Mouse (Mus musculus): ENCODE measurements around the gene Spata17. TPM values are rescaled to one million over a fixed set of nuclear protein-coding genes. Genes with fewer than 3 reads are reported as not detected.

Spata17 gene
- polyA plus RNA-seq, 1 experiment from 2014 or later: 3.9 TPM

DNA sequence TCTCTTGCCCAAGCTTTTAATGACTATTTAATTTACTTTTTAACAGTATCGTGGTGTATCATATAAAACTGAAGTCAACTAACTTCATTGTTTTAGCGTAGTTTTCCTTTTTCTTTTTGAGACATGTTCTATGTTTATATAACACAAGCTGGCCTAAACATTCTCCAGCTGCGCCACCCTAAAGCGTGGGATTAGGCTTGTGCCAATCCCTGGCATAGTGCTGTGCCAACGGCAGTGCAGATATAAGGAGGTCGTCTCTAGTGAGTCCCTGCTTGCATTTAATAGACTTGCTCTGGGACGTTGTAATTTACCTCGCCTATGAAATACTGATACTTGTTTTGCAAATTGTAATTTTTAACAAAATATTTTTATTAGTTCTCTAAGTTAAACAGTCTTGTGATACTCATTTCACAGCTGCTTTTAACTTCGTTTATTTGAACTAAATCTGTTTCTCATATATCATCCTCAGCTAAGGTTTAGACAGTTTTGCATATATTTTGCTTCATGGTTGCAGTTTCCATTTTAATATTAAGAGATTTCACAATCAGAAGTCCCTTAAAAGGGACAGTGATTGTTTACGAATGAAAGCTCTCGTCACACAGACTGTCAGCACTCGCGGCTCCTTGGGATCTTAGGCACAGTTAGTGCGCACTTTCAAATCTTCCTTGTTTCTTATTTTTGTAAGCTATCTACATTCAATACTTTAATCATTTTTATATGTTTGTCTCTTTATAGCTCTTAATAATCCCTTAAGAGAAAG, 17.1 kb upstream of the Spata17 start:
- H3K4me1 ChIP-seq: no peaks in the 10 kb centered on the region
- no peaks in the 10 kb centered on the region for H3K27me3 ChIP-seq
- no peak for ATAC-seq (ENCODE audit: insufficient number of reproducible peaks, low FRiP score, low TSS enrichment, low read depth)
- no peaks in the 10 kb centered on the region for H3K9me3 ChIP-seq (replicated peaks)
- 80% methylated on average over 14 of the region's 14 CpGs for WGBS
- H3K27ac ChIP-seq (replicated peaks): no peak overlapping the region
- peaks cover 11% of the 10 kb centered on the region for H3K36me3 ChIP-seq
- H3K4me2 ChIP-seq (replicated peaks): no peak overlapping the region
- H3K9ac ChIP-seq: no peak overlapping the region
- H3K4me3 ChIP-seq (replicated peaks): no peak overlapping the region

DNA sequence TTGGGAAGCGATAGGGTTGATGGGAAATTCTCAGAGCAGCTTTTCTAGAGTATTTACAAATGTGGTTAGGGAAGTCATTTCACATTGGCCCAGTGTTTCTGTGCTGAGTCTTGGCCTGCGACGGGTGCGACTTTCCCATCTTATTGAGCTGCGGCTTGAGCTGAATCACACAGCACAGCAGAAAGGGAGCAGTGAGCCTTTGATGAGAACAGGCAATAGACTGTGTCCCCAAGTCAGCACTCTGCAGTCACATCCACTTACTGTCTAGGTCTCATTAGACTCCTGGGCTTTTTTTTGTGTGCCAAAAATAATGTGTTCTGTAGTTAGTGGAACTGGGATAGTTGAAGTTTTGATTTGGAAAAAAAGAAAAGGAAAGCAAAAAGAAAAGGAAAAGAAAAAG, 15.0 kb upstream of the Spata17 start:
- 93% methylated on average over 5 of the region's 5 CpGs for WGBS
- no peaks in the 10 kb centered on the region for H3K9me3 ChIP-seq (replicated peaks)
- H3K4me1 ChIP-seq: 0 out of 2 replicates have a peak, but pooled peaks cover 4% of the 10 kb centered on the region
- H3K27ac ChIP-seq (replicated peaks): no peak overlapping the region
- H3K9ac ChIP-seq: no peak overlapping the region
- no peak for ATAC-seq (ENCODE audit: insufficient number of reproducible peaks, low FRiP score, low TSS enrichment, low read depth)
- no peak overlapping the region for H3K4me3 ChIP-seq (replicated peaks)
- H3K36me3 ChIP-seq: peaks cover 20% of the 10 kb centered on the region
- H3K4me2 ChIP-seq (replicated peaks): no peak overlapping the region
- no peaks in the 10 kb centered on the region for H3K27me3 ChIP-seq

DNA sequence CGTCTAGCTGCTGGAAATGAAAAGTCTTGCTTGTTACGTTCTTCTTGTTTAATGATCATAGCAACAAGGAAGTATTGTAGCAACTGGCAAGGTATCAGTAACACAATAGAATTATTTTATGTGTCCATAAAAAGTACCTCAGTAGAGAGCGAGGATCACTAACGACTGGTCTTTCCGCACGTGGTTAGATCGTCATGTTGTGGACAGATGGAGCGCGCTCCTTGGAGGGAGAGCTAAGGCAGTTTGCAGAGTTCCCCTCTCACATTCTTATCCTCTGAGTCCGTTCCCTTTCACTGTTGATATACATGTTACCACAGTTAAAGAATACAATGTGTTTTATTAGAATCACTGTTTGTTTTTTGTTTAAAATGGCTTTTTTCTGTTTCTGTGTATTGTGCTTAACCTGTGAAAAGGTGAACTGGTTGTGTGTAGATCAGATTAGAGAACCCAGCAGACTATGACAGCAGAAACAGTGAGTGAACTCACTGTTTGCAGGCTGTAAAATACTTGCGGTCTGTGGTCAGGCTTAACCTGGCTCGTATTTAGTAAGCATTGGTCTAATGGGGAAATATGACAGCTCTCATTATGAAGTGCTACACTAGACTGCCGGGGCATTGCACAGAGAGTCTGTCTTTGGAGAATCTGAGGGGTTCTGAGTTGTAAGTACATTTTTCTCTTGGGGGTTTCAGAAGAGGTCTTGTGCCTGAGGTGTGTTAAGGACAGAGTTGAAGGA, 13.3 kb upstream of the Spata17 start:
- Histone ChIP-seq H3K4me1 (0 out of 2 replicates have a peak, but pooled peaks cover 4% of the 10 kb centered on the region), H3K4me2 (replicated peaks) (no peak overlapping the region), H3K27ac (replicated peaks) (no peak overlapping the region), H3K36me3 (peaks cover 21% of the 10 kb centered on the region), H3K4me3 (replicated peaks) (no peak overlapping the region), H3K27me3 (no peaks in the 10 kb centered on the region), H3K9ac (no peak overlapping the region), H3K9me3 (replicated peaks) (no peaks in the 10 kb centered on the region)
- 78% methylated on average over 13 of the region's 13 CpGs for WGBS
- ATAC-seq (ENCODE audit: insufficient number of reproducible peaks, low FRiP score, low TSS enrichment, low read depth): no peak

DNA sequence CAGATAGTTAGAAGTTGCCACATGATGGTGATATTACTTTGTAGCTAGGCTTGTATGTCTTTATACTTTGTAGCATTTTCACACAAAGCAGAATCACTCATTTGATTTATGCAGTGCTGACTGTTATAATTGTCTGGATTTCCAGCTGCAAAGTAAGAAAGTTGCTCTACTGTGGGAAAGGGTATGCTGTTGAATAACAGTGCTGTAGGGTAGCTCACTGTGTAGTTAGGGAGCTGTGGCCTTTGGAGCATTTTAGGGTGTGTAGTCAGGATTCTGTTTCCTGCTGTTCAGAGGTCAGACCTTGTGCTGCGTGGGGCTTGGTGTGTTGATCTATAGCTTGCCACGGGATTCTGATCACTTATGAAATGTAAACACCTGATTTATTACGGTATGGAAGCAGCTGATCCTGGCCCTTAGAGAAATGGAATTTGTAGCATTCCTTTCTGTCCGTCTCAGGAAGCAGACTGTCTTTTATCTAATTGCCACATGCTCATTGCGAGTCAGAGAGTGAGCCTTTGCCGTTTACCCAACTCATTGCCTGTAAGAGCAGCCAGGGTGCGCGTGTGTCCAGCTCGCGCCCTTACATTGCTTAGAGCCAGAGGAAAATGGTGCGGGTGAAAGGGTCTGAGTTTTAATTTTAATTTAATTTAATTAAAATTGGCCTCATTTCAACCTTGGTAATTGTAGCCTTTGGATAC, 11.2 kb upstream of the Spata17 start:
- WGBS: 63% methylated on average over 11 of the region's 11 CpGs
- H3K36me3 ChIP-seq: peaks cover 14% of the 10 kb centered on the region; the same call in 1 of the 2 replicates
- H3K9me3 ChIP-seq (replicated peaks): no peaks in the 10 kb centered on the region
- H3K27ac ChIP-seq (replicated peaks): no peak overlapping the region
- H3K4me1 ChIP-seq: 0 out of 2 replicates have a peak, but pooled peaks cover 4% of the 10 kb centered on the region
- no peak overlapping the region for H3K9ac ChIP-seq
- no peak overlapping the region for H3K4me3 ChIP-seq (replicated peaks)
- no peak for ATAC-seq (ENCODE audit: insufficient number of reproducible peaks, low FRiP score, low TSS enrichment, low read depth)
- no peak overlapping the region for H3K4me2 ChIP-seq (replicated peaks)
- no peaks in the 10 kb centered on the region for H3K27me3 ChIP-seq

DNA sequence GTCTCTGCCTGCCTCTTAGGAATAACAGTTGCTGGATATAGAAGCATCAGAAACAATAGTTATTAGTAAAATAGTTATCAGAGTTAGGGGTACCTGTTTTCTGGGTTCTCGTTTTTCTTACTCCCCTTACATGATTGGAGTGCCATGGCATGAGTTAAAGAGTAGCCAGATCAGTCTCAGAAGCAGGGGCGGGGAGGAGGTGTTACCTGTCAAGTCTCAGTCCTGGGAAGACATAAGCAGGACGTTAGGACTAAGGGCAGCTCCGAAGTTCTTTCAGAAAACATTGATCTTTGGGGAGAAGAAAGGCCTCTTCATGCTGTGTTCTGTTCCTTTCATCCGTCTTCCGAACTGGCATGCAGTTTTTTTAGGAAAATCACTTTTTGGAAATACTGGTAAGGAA, 5.5 kb upstream of the Spata17 start:
- H3K9ac ChIP-seq: no peak overlapping the region
- H3K27ac ChIP-seq (replicated peaks): no peak overlapping the region
- H3K27me3 ChIP-seq: no peaks in the 10 kb centered on the region
- H3K4me3 ChIP-seq (replicated peaks): no peak overlapping the region
- no peaks in the 10 kb centered on the region for H3K9me3 ChIP-seq (replicated peaks)
- 82% methylated on average over 6 of the region's 6 CpGs for WGBS
- peaks cover 7% of the 10 kb centered on the region; the same call in 1 of the 2 replicates for H3K36me3 ChIP-seq
- ATAC-seq (ENCODE audit: insufficient number of reproducible peaks, low FRiP score, low TSS enrichment, low read depth): no peak
- peaks cover 3% of the 10 kb centered on the region; the same call in 1 of the 2 replicates for H3K4me1 ChIP-seq
- no peak overlapping the region for H3K4me2 ChIP-seq (replicated peaks)

DNA sequence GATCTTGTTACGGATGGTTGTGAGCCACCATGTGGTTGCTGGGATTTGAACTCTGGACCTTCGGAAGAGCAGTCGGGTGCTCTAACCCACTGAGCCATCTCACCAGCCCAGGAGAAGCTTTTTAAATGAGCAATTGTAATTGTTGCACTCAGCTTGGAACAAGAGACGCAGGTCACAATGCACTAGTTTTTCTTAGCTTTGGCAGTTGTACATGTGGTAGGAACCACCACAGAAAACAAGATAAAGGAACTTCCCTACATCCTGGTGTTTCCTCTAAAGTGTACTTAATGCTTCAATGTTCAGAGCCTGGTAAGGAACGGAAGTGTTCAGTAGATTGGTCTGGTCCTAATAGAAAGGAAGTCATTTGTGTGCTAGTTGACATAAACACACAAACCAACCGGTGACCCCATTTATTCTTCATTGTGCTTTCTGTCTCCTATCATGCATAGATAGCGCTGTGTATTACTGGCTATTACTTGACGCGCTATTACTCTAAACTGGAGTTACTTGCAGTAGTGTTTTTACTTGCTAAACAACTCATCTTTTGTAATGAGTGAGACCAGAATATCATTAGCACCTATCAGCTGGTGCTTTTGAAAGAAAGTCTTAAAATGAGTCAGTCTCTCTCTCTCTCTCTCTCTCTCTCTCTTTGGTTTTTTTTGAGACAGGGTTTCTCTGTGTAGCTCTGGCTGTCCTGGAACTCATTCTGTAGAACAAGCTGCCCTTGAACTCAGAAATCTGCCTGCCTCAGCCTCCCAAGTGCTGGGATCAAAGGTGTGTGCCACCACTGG, 1.6 kb upstream of the Spata17 start:
- H3K36me3 ChIP-seq: no peaks in the 10 kb centered on the region
- H3K27ac ChIP-seq (replicated peaks): no peak overlapping the region
- H3K4me3 ChIP-seq (replicated peaks): no peak overlapping the region
- H3K9me3 ChIP-seq (replicated peaks): no peaks in the 10 kb centered on the region
- no peaks in the 10 kb centered on the region for H3K27me3 ChIP-seq
- 89% methylated on average over 9 of the region's 9 CpGs for WGBS
- no peak overlapping the region for H3K9ac ChIP-seq
- peaks cover 3% of the 10 kb centered on the region; the same call in 1 of the 2 replicates for H3K4me1 ChIP-seq
- ATAC-seq (ENCODE audit: insufficient number of reproducible peaks, low FRiP score, low TSS enrichment, low read depth): no peak
- no peak overlapping the region for H3K4me2 ChIP-seq (replicated peaks)

DNA sequence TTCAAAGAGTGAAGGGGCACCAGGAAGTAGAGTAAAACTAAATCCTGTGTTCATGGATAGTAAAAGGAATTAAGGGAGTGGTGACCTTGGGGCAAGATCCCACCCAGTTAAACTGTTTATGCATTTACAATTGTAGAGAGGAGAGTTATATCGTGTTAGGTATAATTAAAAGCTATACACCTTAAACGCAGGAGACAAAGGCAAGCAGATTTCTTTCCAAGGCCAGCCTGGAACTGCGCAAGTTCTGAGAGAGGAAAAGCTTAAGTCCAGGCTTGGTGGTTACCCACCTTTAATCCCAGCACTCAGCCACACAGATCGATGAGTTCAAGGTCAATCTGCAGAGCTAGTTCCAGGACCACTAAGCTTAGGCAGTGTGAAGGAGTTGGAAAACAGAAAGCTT, 4.5 kb downstream of the Spata17 start:
- Histone ChIP-seq H3K4me2 (replicated peaks) (no peak overlapping the region), H3K9me3 (replicated peaks) (no peaks in the 10 kb centered on the region), H3K36me3 (no peaks in the 10 kb centered on the region), H3K9ac (no peak overlapping the region), H3K4me3 (replicated peaks) (no peak overlapping the region), H3K4me1 (no peaks in the 10 kb centered on the region), H3K27me3 (no peaks in the 10 kb centered on the region), H3K27ac (replicated peaks) (no peak overlapping the region)
- no peak for ATAC-seq (ENCODE audit: insufficient number of reproducible peaks, low FRiP score, low TSS enrichment, low read depth)
- WGBS: 75% methylated on average over 4 of the region's 4 CpGs

DNA sequence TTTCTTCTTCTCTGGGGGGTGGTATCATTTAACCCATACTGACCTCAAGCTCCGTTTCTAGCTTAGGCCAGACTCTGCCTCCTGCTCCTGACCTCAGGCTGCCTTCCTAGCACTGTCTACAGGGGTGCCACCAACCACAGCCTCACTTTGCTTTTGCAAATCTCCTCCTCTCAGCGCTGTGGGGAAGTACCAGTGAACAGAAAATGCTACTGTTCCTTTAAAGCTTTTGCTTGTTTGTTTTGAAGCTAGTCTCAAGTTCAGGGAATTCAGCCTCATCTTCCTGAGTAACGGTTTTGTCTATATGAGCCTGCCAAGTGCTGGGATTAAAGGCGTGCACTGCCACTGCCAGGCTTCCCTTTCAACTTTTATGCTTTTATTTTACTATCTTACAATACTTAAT, 5.8 kb downstream of the Spata17 start:
- Histone ChIP-seq H3K9ac (no peak overlapping the region), H3K36me3 (no peaks in the 10 kb centered on the region), H3K4me1 (no peaks in the 10 kb centered on the region), H3K9me3 (replicated peaks) (no peaks in the 10 kb centered on the region), H3K4me3 (replicated peaks) (no peak overlapping the region), H3K27me3 (no peaks in the 10 kb centered on the region), H3K27ac (replicated peaks) (no peak overlapping the region), H3K4me2 (replicated peaks) (no peak overlapping the region)
- 46% methylated on average over 4 of the region's 4 CpGs for WGBS
- no peak for ATAC-seq (ENCODE audit: insufficient number of reproducible peaks, low FRiP score, low TSS enrichment, low read depth)

DNA sequence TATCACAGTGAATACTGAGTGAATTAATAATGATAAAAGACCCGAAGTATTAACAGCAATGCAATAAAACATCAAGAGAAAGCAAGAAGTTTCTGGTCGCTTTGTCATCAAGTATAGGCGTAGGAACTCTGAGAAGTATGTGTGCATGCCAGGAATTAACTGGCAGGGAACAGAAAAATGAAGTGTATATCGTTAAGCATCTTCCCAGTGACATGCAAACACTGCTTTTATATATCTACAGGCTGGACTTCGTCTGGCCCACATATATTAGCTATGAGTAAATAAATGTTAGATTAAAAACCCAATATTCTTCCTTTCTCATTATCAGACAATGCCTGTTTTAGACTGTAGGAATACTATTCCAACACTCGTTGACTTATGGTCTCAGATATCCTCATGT, 9.8 kb downstream of the Spata17 start:
- no peak for ATAC-seq (ENCODE audit: insufficient number of reproducible peaks, low FRiP score, low TSS enrichment, low read depth)
- no peaks in the 10 kb centered on the region for H3K36me3 ChIP-seq
- 79% methylated on average over 6 of the region's 6 CpGs for WGBS

DNA sequence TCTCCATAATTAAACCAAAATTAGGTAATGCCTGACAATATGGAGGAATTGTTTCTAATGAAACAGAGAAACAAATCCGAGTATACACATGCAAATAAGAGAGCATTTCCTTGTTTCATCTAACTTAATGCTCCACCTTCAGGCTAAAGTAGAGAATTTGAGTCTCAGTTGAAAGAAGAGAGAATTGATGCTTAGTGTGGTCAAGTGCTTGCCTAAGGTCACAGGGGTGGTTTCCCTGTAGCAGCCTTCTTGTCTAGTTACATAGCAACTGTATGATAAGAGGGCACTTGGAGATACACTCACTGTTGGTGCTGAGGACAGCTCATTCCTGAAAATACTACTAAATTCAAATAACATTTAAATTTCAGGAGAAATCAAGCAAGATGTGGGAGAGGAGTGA, 36.7 kb downstream of the Spata17 start:
- Histone ChIP-seq H3K9ac (no peak overlapping the region), H3K4me2 (replicated peaks) (no peak overlapping the region), H3K27ac (replicated peaks) (no peak overlapping the region), H3K36me3 (no peaks in the 10 kb centered on the region), H3K9me3 (replicated peaks) (no peaks in the 10 kb centered on the region), H3K4me1 (no peaks in the 10 kb centered on the region), H3K4me3 (replicated peaks) (no peak overlapping the region), H3K27me3 (no peaks in the 10 kb centered on the region)
- no peak for ATAC-seq (ENCODE audit: insufficient number of reproducible peaks, low FRiP score, low TSS enrichment, low read depth)
- WGBS: 67% methylated on average over 1 of the region's 1 CpGs

More for the DNA sequence above, 9.8 kb downstream of the Spata17 start:
- no peaks in the 10 kb centered on the region for H3K9me3 ChIP-seq (replicated peaks)
- H3K4me1 ChIP-seq: no peaks in the 10 kb centered on the region
- no peaks in the 10 kb centered on the region for H3K27me3 ChIP-seq
- no peak overlapping the region for H3K4me2 ChIP-seq (replicated peaks)
- H3K4me3 ChIP-seq (replicated peaks): no peak overlapping the region
- H3K27ac ChIP-seq (replicated peaks): no peak overlapping the region
- H3K9ac ChIP-seq: no peak overlapping the region

DNA sequence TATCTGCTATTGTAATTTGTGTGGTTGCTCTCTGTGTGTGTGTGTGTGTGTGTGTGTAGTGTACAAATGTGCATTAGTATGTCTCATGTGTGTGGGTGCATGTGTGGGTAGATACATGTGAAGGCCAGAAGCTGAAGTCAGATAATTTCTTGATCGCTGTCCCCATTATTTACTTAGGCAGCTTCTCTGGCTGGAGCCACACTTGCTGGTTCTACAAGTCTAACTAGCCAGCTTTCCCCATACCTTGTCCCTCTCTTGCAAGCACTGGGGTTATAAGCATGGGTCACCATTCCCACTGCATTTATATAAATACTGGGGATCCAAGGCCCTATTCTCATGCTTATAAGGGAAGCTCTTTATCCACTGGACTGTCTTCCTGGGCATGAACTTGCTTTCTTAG, 39.3 kb downstream of the Spata17 start:
- Histone ChIP-seq H3K27me3 (no peaks in the 10 kb centered on the region), H3K9me3 (replicated peaks) (no peaks in the 10 kb centered on the region), H3K9ac (no peak overlapping the region), H3K36me3 (no peaks in the 10 kb centered on the region), H3K4me1 (no peaks in the 10 kb centered on the region), H3K4me3 (replicated peaks) (no peak overlapping the region), H3K27ac (replicated peaks) (no peak overlapping the region), H3K4me2 (replicated peaks) (no peak overlapping the region)
- 100% methylated on average over 1 of the region's 1 CpGs for WGBS
- no peak for ATAC-seq (ENCODE audit: insufficient number of reproducible peaks, low FRiP score, low TSS enrichment, low read depth)
